Mouse (Mus musculus) cerebellum, adult 2 months (tissue): ENCODE measurements around the gene Wbp1l. TPM values are rescaled to one million over a fixed set of nuclear protein-coding genes. Genes with fewer than 3 reads are reported as not detected.

ENCODE experiments used
- DNase-seq, 2 experiments: peaks; one replicate each; pipeline ENCODE4 v3.0.0; 2021
- H3K27ac ChIP-seq: fragments of 200-500 bp; 2 replicates; pipeline ENCODE4 v1.5.1; 2012; ENCODE audit warnings: low read length, control low read depth, inconsistent platforms; ENCODE audit not compliant: insufficient read depth
- H3K27me3 ChIP-seq: fragments of 200-500 bp; 2 replicates; pipeline ENCODE4 v1.6.1; 2012; ENCODE audit warnings: inconsistent platforms, mild to moderate bottlenecking, low read length, moderate library complexity; ENCODE audit not compliant: control insufficient read depth, insufficient read depth
- H3K4me1 ChIP-seq: fragments of 200-500 bp; 2 replicates; pipeline ENCODE4 v1.6.1; 2011; ENCODE audit warnings: low read length; ENCODE audit not compliant: control insufficient read depth, insufficient read depth
- H3K4me3 ChIP-seq: fragments of 200-500 bp; replicated peaks from 2 replicates; pipeline ENCODE3; 2011; ENCODE audit warnings: mild to moderate bottlenecking, low read depth, low read length, control low read depth; ENCODE audit not compliant: insufficient read depth
- CTCF ChIP-seq: fragments of 200-500 bp; IDR thresholded peaks from 2 replicates; pipeline ENCODE4 v1.5.1; 2011; ENCODE audit warnings: low read depth, mild to moderate bottlenecking, control low read depth, low read length, moderate library complexity, borderline replicate concordance; ENCODE audit not compliant: insufficient read depth
- POLR2A ChIP-seq: fragments of 200-500 bp; IDR thresholded peaks from 2 replicates; pipeline ENCODE4 v1.6.1; 2011; ENCODE audit warnings: low read length, control low read depth, borderline replicate concordance; ENCODE audit not compliant: insufficient read depth
- WGBS: fragments of 180-500 bp; shearing (Covaris S2); methylation state at CpG from one replicate; pipeline ENCODE4 v1.1.7; 2018; 5-methylcytosine and 5-hydroxymethylcytosine counted together
- polyA plus RNA-seq: library from polyadenylated mRNA; depleted of rRNA; stranded (reverse); fragments of >200 nt; gene quantifications from 2 replicates; pipeline ENCODE4 v1.2.3, GENCODE M21; 2012

Wbp1l gene
- polyA plus RNA-seq, 1 experiment = 28.3 TPM

- no peak overlapping the region for H3K4me3 ChIP-seq
- no peaks in the 10 kb centered on the region for H3K4me1 ChIP-seq
- H3K27ac ChIP-seq = no peak overlapping the region
- 31% methylated on average over 13 of the region's 13 CpGs for WGBS
- peak; percentile 50 to 61 for DNase-seq
- no peaks in the 10 kb centered on the region for H3K27me3 ChIP-seq
- TF ChIP-seq POLR2A (no peak), CTCF (peak; percentile 96)
These were observed 71.8 kb downstream of the Wbp1l start for GRCm38 (mm10) chr19:46670691-46671090.

GRCm38 (mm10) chr19:46672766-46673418, 74.0 kb downstream of the Wbp1l start, which contains the start of gene Cyp17a1:
Gene Cyp17a1 (minus strand): TSS chr19:46673172.
- Histone ChIP-seq H3K27me3 (no peaks in the 10 kb centered on the region), H3K27ac (no peak within 1 kb of the TSS), H3K4me1 (no peaks in the 10 kb centered on the region), H3K4me3 (no peak within 1 kb of the TSS)
- no peak for DNase-seq
- TF ChIP-seq POLR2A (no peak), CTCF (no peak)
- 49% methylated on average over 5 of the region's 5 CpGs for WGBS

GRCm38 (mm10) chr19:46675641-46676040, 76.8 kb downstream of the Wbp1l start:
- WGBS = 78% methylated on average over 3 of the region's 3 CpGs
- H3K27me3 ChIP-seq = no peaks in the 10 kb centered on the region
- H3K27ac ChIP-seq = no peak overlapping the region
- no peak for DNase-seq
- H3K4me1 ChIP-seq = no peaks in the 10 kb centered on the region
- no peak overlapping the region for H3K4me3 ChIP-seq
- TF ChIP-seq CTCF = no peak
- no peak for TF ChIP-seq POLR2A

- H3K27ac ChIP-seq = no peak overlapping the region
- no peak for TF ChIP-seq POLR2A
- TF ChIP-seq CTCF = no peak
- 66% methylated on average over 12 of the region's 12 CpGs for WGBS
These were observed 81.0 kb downstream of the Wbp1l start for GRCm38 (mm10) chr19:46679720-46680383.

GRCm38 (mm10) chr19:46689460-46690372, 90.8 kb downstream of the Wbp1l start, which contains the start of gene Borcs7:
Gene Borcs7 (plus strand): TSS chr19:46689906.
- 2% methylated on average over 44 of the region's 44 CpGs for WGBS
- peak; percentile 94 to 96 for DNase-seq
- peak within 1 kb of the TSS; percentile 90 for H3K4me3 ChIP-seq
- no peak for TF ChIP-seq CTCF
- peak; percentile 67; the same call in 1 of the 2 replicates for TF ChIP-seq POLR2A
- H3K27me3 ChIP-seq = no peaks in the 10 kb centered on the region
- H3K27ac ChIP-seq = peak within 1 kb of the TSS; percentile 92
- H3K4me1 ChIP-seq = no peaks in the 10 kb centered on the region

More at GRCm38 (mm10) chr19:46679720-46680383, 81.0 kb downstream of the Wbp1l start:
- no peak for DNase-seq
- H3K27me3 ChIP-seq = no peaks in the 10 kb centered on the region
- H3K4me1 ChIP-seq = no peaks in the 10 kb centered on the region
- H3K4me3 ChIP-seq = no peak overlapping the region

GRCm38 (mm10) chr19:46690387-46690786, 91.5 kb downstream of the Wbp1l start:
- Histone ChIP-seq H3K4me1 (no peaks in the 10 kb centered on the region), H3K27ac (no peak overlapping the region), H3K27me3 (no peaks in the 10 kb centered on the region), H3K4me3 (peak overlapping the region; percentile 90)
- no peak for DNase-seq
- 67% methylated on average over 11 of the region's 11 CpGs for WGBS
- TF ChIP-seq POLR2A (no peak), CTCF (no peak)

- Histone ChIP-seq H3K4me1 (no peaks in the 10 kb centered on the region), H3K4me3 (no peak overlapping the region), H3K27ac (no peak overlapping the region), H3K27me3 (no peaks in the 10 kb centered on the region)
- TF ChIP-seq POLR2A = no peak
- no peak for TF ChIP-seq CTCF
- 54% methylated on average over 2 of the region's 2 CpGs for WGBS
- no peak for DNase-seq
These were observed 92.2 kb downstream of the Wbp1l start for GRCm38 (mm10) chr19:46691078-46691477.
